Mouse (Mus musculus) ovary, adult 10 weeks (tissue): Measurements from ENCODE around the gene Olfr1158. TPM values are rescaled to one million over a fixed set of nuclear protein-coding genes. Genes with fewer than 3 reads are reported as not detected.

Experiments
- polyA plus RNA-seq: library from polyadenylated mRNA; stranded (reverse); fragments of 350-450 nt; fragmentation: Illumina TruSeq; extraction: RNeasy Lipid Tissue Mini Kit (QIAGEN cat#74804); gene quantifications from one replicate; pipeline ENCODE4 v1.2.3, GENCODE M21; 2014

Gene Olfr1158
- not detected for polyA plus RNA-seq

GRCm38 (mm10) chr2:87989813-87990212 is at the start of gene Olfr1158:
Olfr1158 (plus strand) TSS chr2:87990113.

GRCm38 (mm10) chr2:87945037-87945436 is 44.9 kb upstream of the Olfr1158 start, which contains the start of gene Olfr1155:
Olfr1155 (minus strand) TSS chr2:87945137.

GRCm38 (mm10) chr2:87953000-87953399 is 36.9 kb upstream of the Olfr1158 start, which contains the start of gene Olfr1156:
Olfr1156 (minus strand) TSS chr2:87953100.

GRCm38 (mm10) chr2:87968199-87968598 is 21.7 kb upstream of the Olfr1158 start, which contains the start of gene Olfr1157:
Olfr1157 (minus strand) TSS chr2:87968299.

GRCm38 (mm10) chr2:87974563-87974962 is 15.3 kb upstream of the Olfr1158 start, which contains the start of gene Olfr74:
Olfr74 (minus strand) TSS chr2:87974663.

GRCm38 (mm10) chr2:88007515-88008318 is 17.8 kb downstream of the Olfr1158 start, which contains the start of gene Olfr1160:
Olfr1160 (minus strand) TSS chr2:88008268.

GRCm38 (mm10) chr2:88022474-88022873 is 32.6 kb downstream of the Olfr1158 start, which contains the start of gene Olfr1161:
Olfr1161 (plus strand) TSS chr2:88022774.

GRCm38 (mm10) chr2:88037599-88037998 is 47.7 kb downstream of the Olfr1158 start, which contains the start of gene Olfr73:
Olfr73 (minus strand) TSS chr2:88037699.

Other genes starting within 250 kb of the Olfr1158 start
- not detected for gene Olfr1140, start 246.4 kb upstream of the Olfr1158 start, polyA plus RNA-seq
- gene Olfr1141, start 236.1 kb upstream of the Olfr1158 start, polyA plus RNA-seq = not detected
- not detected for gene Olfr152, start 210.6 kb upstream of the Olfr1158 start, polyA plus RNA-seq
- gene Olfr1143, start 189.5 kb upstream of the Olfr1158 start, polyA plus RNA-seq = not detected
- gene Olfr1145, start 180.3 kb upstream of the Olfr1158 start, polyA plus RNA-seq = not detected
- not detected for gene Olfr1148, start 159.6 kb upstream of the Olfr1158 start, polyA plus RNA-seq
- not detected for gene Olfr1150-ps1, start 146.1 kb upstream of the Olfr1158 start, polyA plus RNA-seq
- not detected for gene Olfr1151, start 134.3 kb upstream of the Olfr1158 start, polyA plus RNA-seq
- not detected for gene Olfr1152, start 123.6 kb upstream of the Olfr1158 start, polyA plus RNA-seq
- not detected for gene Olfr1153, start 95.2 kb upstream of the Olfr1158 start, polyA plus RNA-seq
- not detected for gene Olfr1154, start 84.9 kb upstream of the Olfr1158 start, polyA plus RNA-seq
- not detected for gene Olfr1155, start 45.0 kb upstream of the Olfr1158 start, polyA plus RNA-seq
- gene Olfr1156, start 37.0 kb upstream of the Olfr1158 start, polyA plus RNA-seq = not detected
- gene Olfr1157, start 21.8 kb upstream of the Olfr1158 start, polyA plus RNA-seq = not detected
- not detected for gene Olfr74, start 15.4 kb upstream of the Olfr1158 start, polyA plus RNA-seq
- gene Olfr1160, start 18.2 kb downstream of the Olfr1158 start, polyA plus RNA-seq = not detected
- gene Olfr1161, start 32.7 kb downstream of the Olfr1158 start, polyA plus RNA-seq = not detected
- gene Olfr73, start 47.6 kb downstream of the Olfr1158 start, polyA plus RNA-seq = not detected
- gene Olfr1162, start 61.0 kb downstream of the Olfr1158 start, polyA plus RNA-seq = not detected
- gene Olfr1163, start 81.7 kb downstream of the Olfr1158 start, polyA plus RNA-seq = not detected
- gene Olfr1164, start 103.9 kb downstream of the Olfr1158 start, polyA plus RNA-seq = not detected
- not detected for gene Olfr1166, start 138.2 kb downstream of the Olfr1158 start, polyA plus RNA-seq
- not detected for gene Olfr1167, start 165.1 kb downstream of the Olfr1158 start, polyA plus RNA-seq
- gene Olfr1168, start 191.8 kb downstream of the Olfr1158 start, polyA plus RNA-seq = not detected
- gene Olfr1170, start 238.2 kb downstream of the Olfr1158 start, polyA plus RNA-seq = not detected